Mouse (Mus musculus) spleen, adult 2 months (tissue): ENCODE measurements at regions not wholly inside any gene's neighbourhood (a gene's known extent, or its start where the extent isn't known, plus 50 kb on each side); places are given as distances from the start of the nearest gene placed in this dataset.

Source experiments
- CTCF ChIP-seq: fragments of 200-500 bp; IDR thresholded peaks from 2 replicates; pipeline ENCODE4 v1.5.1; 2011; ENCODE audit warnings: mild to moderate bottlenecking, inconsistent platforms; ENCODE audit not compliant: insufficient read depth, insufficient read length, insufficient replicate concordance; ENCODE audit errors: extremely low read depth
- POLR2A ChIP-seq: fragments of 200-500 bp; IDR thresholded peaks from 2 replicates; pipeline ENCODE4 v1.6.1; 2011; ENCODE audit warnings: low read depth, low read length, inconsistent platforms

- no peak for TF ChIP-seq CTCF
- TF ChIP-seq POLR2A: no peak
Observed at GRCm38 (mm10) chr4:12781969-12782904, 610.4 kb upstream of the Fam92a start.
